Mouse (Mus musculus): ENCODE results near the gene Ap1s2.

The Ap1s2 gene

GRCm38 (mm10) chrX:163944381-163944780, 35.6 kb downstream of the Ap1s2 start:
- ChIA-PET CTCF (no interaction called here), POLR2A (interaction anchor here in 2 of 4 experiments (1.0 to 3.9 kb wide), 4 partner anchors 10 to 35 kb away, joined by 3 to 17 read pairs (median 5); partner anchors contain the start of genes Zrsr2 (in 2 of the 2) and Ap1s2 (in 1 of the 2))

- ChIA-PET CTCF (interaction anchor here in 2 of 4 experiments (0.6 to 0.7 kb wide), 3 partner anchors 30 to 1104 kb away, joined by 3 to 6 read pairs (median 5); no protein-coding TSS in a partner anchor), POLR2A (interaction anchor here in 3 of 4 experiments (0.5 to 4.7 kb wide), 6 partner anchors 8 to 1191 kb away, joined by 3 to 30 read pairs (median 4); partner anchors contain the start of gene Rbbp7 (in 1 of the 3))
Observed at GRCm38 (mm10) chrX:163951618-163952017, 42.8 kb downstream of the Ap1s2 start.

- CTCF ChIA-PET: interaction anchor here in 1 of 4 experiments (0.5 to 0.8 kb wide), 2 partner anchors 44 to 1008 kb away, joined by 3 read pairs; no protein-coding TSS in a partner anchor
- POLR2A ChIA-PET: interaction anchor here in 3 of 4 experiments (0.7 to 4.2 kb wide), 18 partner anchors 8 to 1180 kb away, joined by 3 to 55 read pairs (median 4); partner anchors contain the start of genes Ap1s2 (in 2 of the 3), Siah1b (in 2 of the 3) and Car5b (in 1 of the 3)
Observed at GRCm38 (mm10) chrX:163957381-163957780, 48.6 kb downstream of the Ap1s2 start.

- POLR2A ChIA-PET: interaction anchor here in 3 of 4 experiments (0.5 to 4.2 kb wide), 46 partner anchors 9 to 1202 kb away, joined by 3 to 55 read pairs (median 4); partner anchors contain the start of genes Ap1s2 (in 3 of the 3), Siah1b (in 3 of the 3) and Car5b (in 2 of the 3)
Observed at GRCm38 (mm10) chrX:163957803-163958466, 49.1 kb downstream of the Ap1s2 start.

GRCm38 (mm10) chrX:163958467-163958875, 49.7 kb downstream of the Ap1s2 start, which contains the start of gene Zrsr2:
TSS of gene Zrsr2 (minus strand) at chrX:163958661.
- CTCF ChIA-PET: interaction anchor here in 1 of 4 experiments (0.5 kb wide), 1 partner anchor 62 kb away, joined by 3 read pairs; no protein-coding TSS in a partner anchor
- POLR2A ChIA-PET: interaction anchor here in 3 of 4 experiments (0.5 to 4.2 kb wide), 43 partner anchors 9 to 1203 kb away, joined by 3 to 55 read pairs (median 4); partner anchors contain the start of genes Ap1s2 (in 3 of the 3), Siah1b (in 3 of the 3) and Car5b (in 2 of the 3)

More at GRCm38 (mm10) chrX:163957803-163958466, 49.1 kb downstream of the Ap1s2 start:
- CTCF ChIA-PET: interaction anchor here in 1 of 4 experiments (0.5 to 0.8 kb wide), 3 partner anchors 45 to 1008 kb away, joined by 3 read pairs; no protein-coding TSS in a partner anchor

GRCm38 (mm10) chrX:163981092-163981491, 72.3 kb downstream of the Ap1s2 start:
- CTCF ChIA-PET: no interaction called here
- POLR2A ChIA-PET: no interaction called here

GRCm38 (mm10) chrX:163981500-163981899, 72.7 kb downstream of the Ap1s2 start:
- CTCF ChIA-PET: no interaction called here

GRCm38 (mm10) chrX:163982129-163982528, 73.3 kb downstream of the Ap1s2 start:
- POLR2A ChIA-PET: interaction anchor here in 1 of 4 experiments (0.6 kb wide), 1 partner anchor 293 kb away, joined by 3 read pairs; no protein-coding TSS in a partner anchor

More at GRCm38 (mm10) chrX:163981500-163981899, 72.7 kb downstream of the Ap1s2 start:
- POLR2A ChIA-PET: no interaction called here

More at GRCm38 (mm10) chrX:163982129-163982528, 73.3 kb downstream of the Ap1s2 start:
- CTCF ChIA-PET: interaction anchor here in 2 of 4 experiments (0.5 to 0.6 kb wide), 2 partner anchors 319 to 1965 kb away, joined by 3 to 4 read pairs; no protein-coding TSS in a partner anchor
